Mouse (Mus musculus) thymus, postnatal 25 days (tissue): ENCODE measurements around the gene Gapvd1.
"Not testable (repeated sequence)": the region's sequence is repeated elsewhere in the genome, so short reads cannot be mapped to it uniquely, and the experiment has no call there.

Experiments
- DNase-seq: peaks from one replicate; pipeline ENCODE4 v3.0.0; 2022

The Gapvd1 gene

GRCm38 (mm10) chr2:34754551-34755358 is at the start of gene Gapvd1:
Gene Gapvd1 (minus strand): TSS chr2:34755232.
- DNase-seq = peak; percentile 47

- DNase-seq = no peak
Observed at GRCm38 (mm10) chr2:34804815-34805214, 49.8 kb upstream of the Gapvd1 start.

- DNase-seq = no peak
Observed at GRCm38 (mm10) chr2:34804172-34804571, 49.1 kb upstream of the Gapvd1 start.

- no peak for DNase-seq
Observed at GRCm38 (mm10) chr2:34803746-34804145, 48.7 kb upstream of the Gapvd1 start.

- DNase-seq = not testable (repeated sequence)
Observed at GRCm38 (mm10) chr2:34802565-34803245, 47.7 kb upstream of the Gapvd1 start.

- peak; percentile 95 for DNase-seq
Observed at GRCm38 (mm10) chr2:34801516-34802482, 46.8 kb upstream of the Gapvd1 start.

- no peak for DNase-seq
Observed at GRCm38 (mm10) chr2:34800371-34800770, 45.3 kb upstream of the Gapvd1 start.

GRCm38 (mm10) chr2:34799357-34800256 is 44.6 kb upstream of the Gapvd1 start, which contains the start of gene Rabepk:
Gene Rabepk (minus strand): TSS chr2:34799912.
- DNase-seq = peak; percentile 89

GRCm38 (mm10) chr2:34795426-34795825 is 40.4 kb upstream of the Gapvd1 start:
- DNase-seq = no peak

GRCm38 (mm10) chr2:34794511-34794910 is 39.5 kb upstream of the Gapvd1 start:
- no peak for DNase-seq

- DNase-seq = not testable (repeated sequence)
Observed at GRCm38 (mm10) chr2:34792543-34792942, 37.5 kb upstream of the Gapvd1 start.

- DNase-seq = peak; percentile 72
Observed at GRCm38 (mm10) chr2:34790282-34790681, 35.2 kb upstream of the Gapvd1 start.

- DNase-seq = peak; percentile 69
Observed at GRCm38 (mm10) chr2:34784085-34784484, 29.1 kb upstream of the Gapvd1 start.

- DNase-seq = no peak
Observed at GRCm38 (mm10) chr2:34783064-34784020, 28.3 kb upstream of the Gapvd1 start.

GRCm38 (mm10) chr2:34777237-34777868 is 22.3 kb upstream of the Gapvd1 start:
- DNase-seq = no peak

GRCm38 (mm10) chr2:34774493-34774892 is 19.5 kb upstream of the Gapvd1 start:
- no peak for DNase-seq

GRCm38 (mm10) chr2:34773673-34774072 is 18.6 kb upstream of the Gapvd1 start:
- DNase-seq = no peak

- DNase-seq = no peak
Observed at GRCm38 (mm10) chr2:34772252-34773235, 17.5 kb upstream of the Gapvd1 start.
